Mouse (Mus musculus) spleen, adult 2 months (tissue): Measurements from ENCODE around the gene Fuca1. TPM values are rescaled to one million over a fixed set of nuclear protein-coding genes. Genes with fewer than 3 reads are reported as not detected.

Source experiments
- DNase-seq, 2 experiments: peaks; one replicate each; pipeline versions ENCODE4 v3.0.0 to v3.0.0-alpha.2; 2012 to 2021; ENCODE audit warnings: low spot score in 2 of 2, low read depth in 1 of 2
- H3K27ac ChIP-seq: fragments of 200-500 bp; 2 replicates; pipeline ENCODE4 v1.5.1; 2012; ENCODE audit warnings: low read length, inconsistent platforms; ENCODE audit not compliant: insufficient read depth
- H3K27me3 ChIP-seq: fragments of 200-500 bp; 2 replicates; pipeline ENCODE4 v1.6.1; 2012; ENCODE audit warnings: mild to moderate bottlenecking, moderate library complexity, low read length, inconsistent platforms; ENCODE audit not compliant: control insufficient read depth, insufficient read depth
- H3K36me3 ChIP-seq: fragments of 200-500 bp; 2 replicates; pipeline ENCODE4 v1.6.1; 2012; ENCODE audit warnings: mild to moderate bottlenecking, low read length, inconsistent platforms; ENCODE audit not compliant: control insufficient read depth, insufficient read depth
- H3K4me1 ChIP-seq: fragments of 200-500 bp; 2 replicates; pipeline ENCODE4 v1.6.1; 2011; ENCODE audit warnings: inconsistent platforms; ENCODE audit not compliant: control insufficient read depth, insufficient read depth, insufficient read length
- H3K4me3 ChIP-seq: fragments of 200-500 bp; 2 replicates; pipeline ENCODE4 v1.5.1; 2011; ENCODE audit warnings: mild to moderate bottlenecking, inconsistent platforms; ENCODE audit not compliant: insufficient read depth, insufficient read length; ENCODE audit errors: extremely low read depth
- CTCF ChIP-seq: fragments of 200-500 bp; IDR thresholded peaks from 2 replicates; pipeline ENCODE4 v1.5.1; 2011; ENCODE audit warnings: mild to moderate bottlenecking, inconsistent platforms; ENCODE audit not compliant: insufficient read depth, insufficient read length, insufficient replicate concordance; ENCODE audit errors: extremely low read depth
- POLR2A ChIP-seq: fragments of 200-500 bp; IDR thresholded peaks from 2 replicates; pipeline ENCODE4 v1.6.1; 2011; ENCODE audit warnings: low read depth, low read length, inconsistent platforms
- WGBS: fragments of 180-500 bp; shearing (Covaris S2); methylation state at CpG from one replicate; pipeline ENCODE4 v1.1.7; 2018; 5-methylcytosine and 5-hydroxymethylcytosine counted together
- polyA plus RNA-seq: library from polyadenylated mRNA; depleted of rRNA; stranded (reverse); fragments of >200 nt; gene quantifications from 2 replicates; pipeline ENCODE4 v1.2.3, GENCODE M21; 2012; rRNA removed

Fuca1 gene
- polyA plus RNA-seq, 1 experiment: 45.7 TPM

DNA sequence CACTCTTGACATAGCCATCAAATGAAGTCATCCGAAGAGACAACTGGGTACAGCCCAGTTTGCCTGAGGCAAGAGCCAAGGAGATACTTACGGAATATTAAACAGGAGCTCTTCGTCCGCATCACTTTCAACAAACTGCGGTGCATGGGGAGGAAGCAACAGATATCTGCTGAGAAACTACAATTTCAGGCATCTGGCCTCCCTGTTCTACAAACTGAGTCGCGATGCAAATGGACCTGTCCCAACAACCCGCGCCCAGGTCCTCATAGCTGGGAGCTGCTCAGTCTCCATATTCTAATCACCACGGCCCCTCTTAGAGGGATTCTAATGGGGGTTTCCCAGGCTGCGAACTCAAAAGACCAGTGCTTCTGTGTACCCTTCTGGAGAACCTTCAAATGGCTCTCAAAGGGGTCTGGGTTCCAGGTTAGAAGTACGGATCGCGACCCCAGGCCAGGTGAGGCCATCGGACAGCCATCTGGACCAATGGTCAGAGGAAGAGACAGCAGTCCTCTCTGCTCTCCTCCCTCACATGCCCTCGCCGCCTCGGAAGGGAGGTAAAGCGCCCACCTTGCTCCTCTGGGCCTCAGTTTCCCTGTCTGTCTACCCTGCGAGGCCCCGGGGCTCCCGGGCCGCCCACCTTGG lies 65.9 kb downstream of the Fuca1 start:
- Histone ChIP-seq H3K36me3 (peaks cover 13% of the 10 kb centered on the region), H3K4me3 (peak overlapping the region; percentile 81), H3K27ac (peak overlapping the region; percentile 71), H3K27me3 (no peaks in the 10 kb centered on the region), H3K4me1 (no peaks in the 10 kb centered on the region; the same call in 1 of the 2 replicates)
- 11% methylated on average over 23 of the region's 23 CpGs for WGBS
- TF ChIP-seq POLR2A: no peak
- no peak for TF ChIP-seq CTCF
- no peak for DNase-seq

DNA sequence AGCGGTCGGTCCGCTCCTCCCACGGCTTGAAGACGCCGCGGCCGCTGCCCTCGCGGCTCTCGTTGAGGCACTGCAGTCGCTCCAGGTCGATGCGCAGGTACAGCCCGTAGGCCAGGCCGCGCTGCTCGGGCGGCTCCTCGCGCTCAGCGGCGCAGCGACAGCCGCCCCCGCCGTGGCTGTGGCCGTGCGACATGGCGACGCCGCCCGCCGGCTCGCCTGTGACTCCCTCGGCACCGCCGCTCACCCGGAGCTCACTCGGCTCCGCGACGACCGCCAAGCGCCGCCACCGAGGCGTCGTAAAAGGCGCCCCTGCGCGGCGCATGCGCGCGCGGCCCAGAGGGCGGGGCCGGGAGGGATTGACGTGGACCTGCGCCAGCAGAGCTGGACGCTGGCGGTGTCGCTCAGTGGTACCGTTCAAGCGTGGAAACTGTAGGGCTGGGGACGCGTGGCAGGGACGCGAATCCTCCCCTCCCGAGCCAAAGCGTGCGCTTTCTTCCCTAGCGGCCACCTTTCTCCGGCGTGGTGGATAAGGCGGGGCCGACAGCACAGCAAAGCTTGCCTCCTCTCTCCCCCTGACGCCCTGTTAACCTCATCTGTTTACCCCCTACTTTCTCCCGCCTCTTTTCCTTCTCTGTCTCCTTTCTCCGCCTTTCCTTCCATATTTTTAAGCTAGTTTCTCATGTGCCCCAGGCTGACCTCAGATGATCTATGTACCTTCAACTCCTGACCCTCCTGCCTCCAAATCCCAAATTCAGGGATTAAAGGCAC lies 66.6 kb downstream of the Fuca1 start, which contains the start of gene Pithd1:
Pithd1 (minus strand) TSS at position 322 of the 768 bp plus-strand sequence.
- no peak; the same call in none of the 2 replicates for TF ChIP-seq POLR2A
- no peak for TF ChIP-seq CTCF
- no peaks in the 10 kb centered on the region for H3K27me3 ChIP-seq
- H3K4me1 ChIP-seq: no peaks in the 10 kb centered on the region; the same call in 1 of the 2 replicates
- DNase-seq: peak; percentile 88 to 91
- H3K27ac ChIP-seq: peak within 1 kb of the TSS; percentile 86
- peaks cover 13% of the 10 kb centered on the region for H3K36me3 ChIP-seq
- H3K4me3 ChIP-seq: peak within 1 kb of the TSS; percentile 81
- under 1% methylated on average over 78 of the region's 81 CpGs for WGBS

DNA sequence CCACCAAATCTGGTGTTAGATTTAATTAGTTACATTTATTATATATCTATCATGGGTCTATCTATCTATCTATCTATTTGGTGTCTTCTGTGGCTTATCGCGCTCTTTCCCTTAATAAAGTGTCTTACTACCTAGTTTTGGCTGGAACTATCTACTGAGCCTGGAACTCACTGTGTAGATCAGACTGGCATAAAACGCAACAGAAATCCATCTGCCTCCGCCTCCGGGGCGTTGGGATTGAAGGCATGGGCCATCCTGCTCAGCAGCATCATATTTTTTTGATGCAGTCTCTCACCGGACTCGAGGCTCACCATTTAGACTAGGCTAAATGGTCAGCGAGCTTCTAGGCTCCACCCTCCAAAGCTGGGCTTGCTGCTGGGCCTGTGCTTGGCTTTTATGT lies 67.2 kb downstream of the Fuca1 start:
- Histone ChIP-seq H3K36me3 (peaks cover 13% of the 10 kb centered on the region), H3K27me3 (no peaks in the 10 kb centered on the region), H3K27ac (no peak overlapping the region), H3K4me3 (peak overlapping the region; percentile 81), H3K4me1 (no peaks in the 10 kb centered on the region; the same call in 1 of the 2 replicates)
- TF ChIP-seq CTCF: no peak
- TF ChIP-seq POLR2A: no peak
- 83% methylated on average over 9 of the region's 9 CpGs for WGBS
- no peak for DNase-seq

Other genes starting within 250 kb of the Fuca1 start
- 0.61 and 0.78 TPM in 2 replicates for gene Ifnlr1, start 234.4 kb upstream of the Fuca1 start, polyA plus RNA-seq
- gene Il22ra1, start 192.6 kb upstream of the Fuca1 start, polyA plus RNA-seq: 0.67 and 0.76 TPM in 2 replicates
- 0.20 and 0.22 TPM in 2 replicates for gene Myom3, start 161.0 kb upstream of the Fuca1 start, polyA plus RNA-seq
- gene Srsf10, start 65.0 kb upstream of the Fuca1 start, polyA plus RNA-seq: 68.0 and 109 TPM in 2 replicates
- gene Pnrc2, start 46.9 kb upstream of the Fuca1 start, polyA plus RNA-seq: 12.2 and 14.7 TPM in 2 replicates
- gene Cnr2, start 25.3 kb upstream of the Fuca1 start, polyA plus RNA-seq: 44.8 and 47.2 TPM in 2 replicates
- 27.9 and 32.4 TPM in 2 replicates for gene Hmgcl, start 25.7 kb downstream of the Fuca1 start, polyA plus RNA-seq
- 10.6 and 13.8 TPM in 2 replicates for gene Gale, start 43.0 kb downstream of the Fuca1 start, polyA plus RNA-seq
- gene Lypla2, start 51.9 kb downstream of the Fuca1 start, polyA plus RNA-seq: 115 and 178 TPM in 2 replicates
- gene Pithd1, start 66.5 kb downstream of the Fuca1 start, polyA plus RNA-seq: 31.0 and 48.2 TPM in 2 replicates
- gene Eloa, start 101.0 kb downstream of the Fuca1 start, polyA plus RNA-seq: 6.6 and 8.6 TPM in 2 replicates
- gene Rpl11, start 132.7 kb downstream of the Fuca1 start, polyA plus RNA-seq: 259 and 289 TPM in 2 replicates
- gene Id3, start 222.8 kb downstream of the Fuca1 start, polyA plus RNA-seq: 138 and 195 TPM in 2 replicates